Mouse (Mus musculus) G1E (cell line): ENCODE data around the gene Katnb1.

Experiments used
- CTCF ChIP-seq: IDR thresholded peaks from 2 replicates; pipeline ENCODE4 v1.5.1; 2012; ENCODE audit warnings: low read depth, low read length, inconsistent platforms, mixed read lengths
- GATA1 ChIP-seq: IDR thresholded peaks from 2 replicates; pipeline ENCODE4 v1.6.1; 2012; ENCODE audit warnings: borderline replicate concordance, low read length, inconsistent platforms, mixed read lengths
- GATA2 ChIP-seq: IDR thresholded peaks from 2 replicates; pipeline ENCODE4 v1.6.1; 2012; ENCODE audit warnings: low read depth, low read length, inconsistent platforms, borderline replicate concordance
- POLR2AphosphoS5 ChIP-seq: IDR thresholded peaks from 2 replicates; pipeline ENCODE4 v1.6.1; 2012; ENCODE audit warnings: low read depth, low read length, inconsistent platforms; ENCODE audit not compliant: insufficient replicate concordance
- TAL1 ChIP-seq: conservative IDR thresholded peaks from 2 replicates; pipeline ENCODE4 v1.6.1; 2012; ENCODE audit warnings: low read depth, low read length, inconsistent platforms, mixed read lengths

DNA sequence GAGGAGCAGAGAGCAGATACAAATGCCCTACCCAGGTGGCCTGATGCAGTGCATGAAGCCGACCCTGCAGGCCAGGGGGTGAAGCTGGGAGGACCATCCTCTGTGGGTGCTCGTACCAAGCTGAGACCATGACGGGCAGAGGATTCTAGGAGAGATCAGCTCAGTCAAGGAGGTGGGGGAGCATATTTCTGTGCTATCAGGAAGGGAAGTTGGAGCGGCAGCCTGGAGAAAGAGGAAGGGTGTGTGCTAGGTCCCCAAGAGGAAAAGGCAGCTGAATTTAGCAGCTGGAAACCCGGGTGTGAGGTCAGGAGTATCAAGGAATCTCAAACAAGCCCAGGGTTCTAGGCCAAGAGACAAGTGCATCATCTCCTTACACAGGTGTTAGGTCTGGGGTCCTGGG is 59.6 kb downstream of the Katnb1 start:
- TF ChIP-seq CTCF (no peak), GATA1 (no peak), POLR2AphosphoS5 (no peak), TAL1 (no peak), GATA2 (no peak)
